Mouse (Mus musculus) gastrocnemius, adult 18-20 months (tissue): ENCODE results near the gene Zfp712. TPM values are rescaled to one million over a fixed set of nuclear protein-coding genes. Genes with fewer than 3 reads are reported as not detected.

Source experiments
- DNase-seq: peaks from one replicate; pipeline ENCODE4 v3.0.0; 2021; ENCODE audit warnings: low spot score
- long read RNA-seq, 2 experiments: library from polyadenylated mRNA; stranded (forward); transcript quantifications; one replicate each; pipeline ENCODE4 v2.0.0; 2021
- total RNA-seq, 2 experiments: library from RNA; stranded (reverse); gene quantifications; 2 replicates each; pipeline ENCODE4 v1.2.3; 2021

Gene Zfp712
- 1 to 10 TPM in 1 of 2 experiments, under 1 TPM in 1; 0.78 to 1.1 TPM for total RNA-seq
- long read RNA-seq, experiment 1, partial matches to known transcripts, result 0 of 2 reads
- long read RNA-seq, experiment 1, other reads (novel, unspliced or antisense), result 0 of 2 reads
- long read RNA-seq, experiment 2, partial matches to known transcripts, result 0 of 3 reads
- long read RNA-seq, experiment 2, other reads (novel, unspliced or antisense), result 1 of 3 reads

GRCm38 (mm10) chr13:67060786-67061358 lies at the start of gene Zfp712:
Gene Zfp712, minus strand, starts transcription at chr13:67061170.
- DNase-seq, result peak; percentile 95

- DNase-seq, result no peak
These were observed 47.8 kb upstream of the Zfp712 start for GRCm38 (mm10) chr13:67108821-67109206.

- peak; percentile 97 for DNase-seq
These were observed 47.3 kb upstream of the Zfp712 start, which contains the start of gene Gm28557 for GRCm38 (mm10) chr13:67108194-67108820. Gene Gm28557, minus strand, starts transcription at chr13:67108604.

GRCm38 (mm10) chr13:67107681-67108080 lies 46.7 kb upstream of the Zfp712 start:
- DNase-seq, result peak; percentile 3

GRCm38 (mm10) chr13:67097876-67098275 lies 36.9 kb upstream of the Zfp712 start, which contains the start of gene Zfp708:
Gene Zfp708, minus strand, starts transcription at chr13:67097976.
- no peak for DNase-seq

GRCm38 (mm10) chr13:67090154-67090553 lies 29.2 kb upstream of the Zfp712 start:
- DNase-seq, result no peak

- DNase-seq, result no peak
These were observed 21.0 kb upstream of the Zfp712 start for GRCm38 (mm10) chr13:67081946-67082345.

- peak; percentile 82 for DNase-seq
These were observed 20.3 kb upstream of the Zfp712 start for GRCm38 (mm10) chr13:67081142-67081713.

- no peak for DNase-seq
These were observed 16.3 kb upstream of the Zfp712 start for GRCm38 (mm10) chr13:67077244-67077643.

GRCm38 (mm10) chr13:67072786-67073185 lies 11.8 kb upstream of the Zfp712 start:
- DNase-seq, result no peak

- DNase-seq, result no peak
These were observed 4.4 kb upstream of the Zfp712 start for GRCm38 (mm10) chr13:67065386-67065785.

GRCm38 (mm10) chr13:67062427-67062826 lies 1.5 kb upstream of the Zfp712 start:
- no peak for DNase-seq

- DNase-seq, result no peak
These were observed 697 bp downstream of the Zfp712 start for GRCm38 (mm10) chr13:67060161-67060785.

Other genes with a start within 250 kb of the Zfp712 start
- gene Gm10767, start 156.3 kb downstream of the Zfp712 start, total RNA-seq, result 1 to 10 TPM in 1 of 2 experiments, under 1 TPM in 1; 0.76 to 1.1 TPM
- 1 to 10 TPM in 1 of 2 experiments, under 1 TPM in 1; 1.00 to 1.2 TPM for gene Zfp708, start 36.8 kb upstream of the Zfp712 start, total RNA-seq
- 1 to 10 TPM; 2.4 to 3.0 TPM for gene Gm28557, start 47.4 kb upstream of the Zfp712 start, total RNA-seq
- gene Rslcan18, start 55.1 kb upstream of the Zfp712 start, total RNA-seq, result under 1 TPM; 0.55 to 0.57 TPM
- 1 to 10 TPM; 5.7 to 7.4 TPM for gene Zfp759, start 60.5 kb upstream of the Zfp712 start, total RNA-seq
- 1 to 10 TPM; 1.5 to 1.6 TPM for gene Rsl1, start 112.0 kb upstream of the Zfp712 start, total RNA-seq
- gene Zfp455, start 133.3 kb upstream of the Zfp712 start, total RNA-seq, result under 1 TPM; 0.43 to 0.57 TPM
- 1 to 10 TPM; 1.0 to 1.5 TPM for gene Zfp458, start 217.3 kb upstream of the Zfp712 start, total RNA-seq
- 1 to 10 TPM; 5.1 to 5.4 TPM for gene Zfp457, start 245.3 kb upstream of the Zfp712 start, total RNA-seq